Mouse (Mus musculus) liver, embryonic 13.5 days (tissue): ENCODE results near the gene Wrap53. TPM values are rescaled to one million over a fixed set of nuclear protein-coding genes. Genes with fewer than 3 reads are reported as not detected.

Experiments
- ATAC-seq: fragments of 200-750 bp; cut with Nextera tagmentation; 2 replicates; pipeline ENCODE4 v1.8.0; 2017; ENCODE audit warnings: low read depth, mild to moderate bottlenecking, moderate number of reproducible peaks, moderate library complexity
- DNase-seq: peaks from one replicate; pipeline ENCODE4 v3.0.0; 2022
- H3K27ac ChIP-seq: fragments of 300-500 bp; sonication (generic); 2 replicates; pipeline ENCODE4 v1.5.1; 2015; ENCODE audit warnings: moderate library complexity, mild to moderate bottlenecking, inconsistent platforms
- H3K27me3 ChIP-seq: fragments of 300-500 bp; sonication (generic); 2 replicates; pipeline ENCODE4 v1.6.1; 2015; ENCODE audit warnings: mild to moderate bottlenecking, inconsistent platforms
- H3K36me3 ChIP-seq: fragments of 300-500 bp; sonication (generic); 2 replicates; pipeline ENCODE4 v1.6.1; 2015; ENCODE audit warnings: mild to moderate bottlenecking, inconsistent platforms
- H3K4me1 ChIP-seq: fragments of 300-500 bp; sonication (generic); replicated peaks from 2 replicates; pipeline ENCODE4 v1.6.1; 2015; ENCODE audit warnings: inconsistent platforms
- H3K4me2 ChIP-seq: fragments of 300-500 bp; sonication (generic); 2 replicates; pipeline ENCODE4 v1.6.1; 2015; ENCODE audit warnings: inconsistent platforms, mild to moderate bottlenecking, moderate library complexity
- H3K4me3 ChIP-seq: fragments of 300-500 bp; sonication (generic); replicated peaks from 2 replicates; pipeline ENCODE4 v1.5.1; 2015; ENCODE audit warnings: mild to moderate bottlenecking, inconsistent platforms
- H3K9ac ChIP-seq: fragments of 300-500 bp; sonication (generic); 2 replicates; pipeline ENCODE4 v1.6.1; 2015; ENCODE audit warnings: mild to moderate bottlenecking, inconsistent platforms
- H3K9me3 ChIP-seq: fragments of 300-500 bp; sonication (generic); replicated peaks from 2 replicates; pipeline ENCODE4 v1.6.1; 2016; ENCODE audit warnings: inconsistent platforms
- WGBS: fragments of 180-500 bp; shearing (Covaris S2); methylation state at CpG from one replicate; pipeline ENCODE4 v1.1.7; 2015; ENCODE audit not compliant: insufficient replicate concordance; 5-methylcytosine and 5-hydroxymethylcytosine counted together
- polyA plus RNA-seq: library from polyadenylated mRNA; unstranded; fragments of >200 nt; fragmentation: Nextera tagmentation; extraction: Ambion mirVana; gene quantifications from 2 replicates; pipeline ENCODE4 v1.2.1, GENCODE M21; 2015

The Wrap53 gene
- polyA plus RNA-seq, 1 experiment from 2014 or later: 23.1 TPM

GRCm38 (mm10) chr11:69527098-69528030 is 52.7 kb downstream of the Wrap53 start:
- Histone ChIP-seq H3K27me3 (peaks cover 40% of the 10 kb centered on the region), H3K9ac (no peak overlapping the region), H3K4me2 (peak overlapping the region; percentile 35), H3K9me3 (no peaks in the 10 kb centered on the region), H3K27ac (no peak overlapping the region), H3K4me1 (0 out of 2 replicates have a peak, but pooled peaks cover 2% of the 10 kb centered on the region), H3K36me3 (no peaks in the 10 kb centered on the region), H3K4me3 (0 out of 2 replicates have a peak overlapping the region, but pooled peaks have one; percentile 12)
- 21% methylated on average over 30 of the region's 30 CpGs for WGBS
- DNase-seq: no peak
- no peak for ATAC-seq

GRCm38 (mm10) chr11:69526631-69527030 is 53.4 kb downstream of the Wrap53 start:
- H3K27me3 ChIP-seq: peaks cover 40% of the 10 kb centered on the region
- no peak for ATAC-seq
- H3K9ac ChIP-seq: no peak overlapping the region
- no peaks in the 10 kb centered on the region for H3K9me3 ChIP-seq
- H3K27ac ChIP-seq: no peak overlapping the region
- no peak for DNase-seq
- no peak overlapping the region for H3K4me3 ChIP-seq
- H3K36me3 ChIP-seq: no peaks in the 10 kb centered on the region
- peaks cover 8% of the 10 kb centered on the region for H3K4me1 ChIP-seq
- WGBS: 66% methylated on average over 4 of the region's 4 CpGs
- no peak overlapping the region for H3K4me2 ChIP-seq

- WGBS: 65% methylated on average over 9 of the region's 9 CpGs
- no peak for ATAC-seq
These were observed 54.4 kb downstream of the Wrap53 start for GRCm38 (mm10) chr11:69525661-69526060.

GRCm38 (mm10) chr11:69523651-69524050 is 56.4 kb downstream of the Wrap53 start:
- no peak overlapping the region for H3K27ac ChIP-seq
- H3K4me3 ChIP-seq: no peak overlapping the region
- H3K9ac ChIP-seq: no peak overlapping the region
- H3K4me1 ChIP-seq: peaks cover 24% of the 10 kb centered on the region
- 75% methylated on average over 4 of the region's 4 CpGs for WGBS
- DNase-seq (no peak), ATAC-seq (no peak)
- H3K4me2 ChIP-seq: no peak overlapping the region
- H3K36me3 ChIP-seq: no peaks in the 10 kb centered on the region
- H3K27me3 ChIP-seq: peaks cover 26% of the 10 kb centered on the region
- no peaks in the 10 kb centered on the region for H3K9me3 ChIP-seq

More at GRCm38 (mm10) chr11:69525661-69526060, 54.4 kb downstream of the Wrap53 start:
- H3K9me3 ChIP-seq: no peaks in the 10 kb centered on the region
- no peak overlapping the region for H3K4me2 ChIP-seq
- peaks cover 40% of the 10 kb centered on the region for H3K27me3 ChIP-seq
- H3K4me1 ChIP-seq: peaks cover 17% of the 10 kb centered on the region
- H3K4me3 ChIP-seq: no peak overlapping the region
- H3K9ac ChIP-seq: no peak overlapping the region
- no peak for DNase-seq
- no peaks in the 10 kb centered on the region for H3K36me3 ChIP-seq
- no peak overlapping the region for H3K27ac ChIP-seq

GRCm38 (mm10) chr11:69521526-69522149 is 58.4 kb downstream of the Wrap53 start:
- DNase-seq (no peak), ATAC-seq (peak; percentile 63)
- 29% methylated on average over 9 of the region's 9 CpGs for WGBS
- peaks cover 9% of the 10 kb centered on the region for H3K27me3 ChIP-seq
- H3K9ac ChIP-seq: no peak overlapping the region
- H3K4me3 ChIP-seq: no peak overlapping the region
- H3K36me3 ChIP-seq: no peaks in the 10 kb centered on the region
- 0 out of 2 replicates have a peak overlapping the region, but pooled peaks have one; percentile 5 for H3K27ac ChIP-seq
- peaks cover 22% of the 10 kb centered on the region for H3K4me1 ChIP-seq
- no peaks in the 10 kb centered on the region for H3K9me3 ChIP-seq
- H3K4me2 ChIP-seq: no peak overlapping the region

GRCm38 (mm10) chr11:69519976-69520375 is 60.1 kb downstream of the Wrap53 start:
- H3K4me1 ChIP-seq: peaks cover 22% of the 10 kb centered on the region

GRCm38 (mm10) chr11:69516661-69517060 is 63.4 kb downstream of the Wrap53 start:
- Histone ChIP-seq H3K4me2 (no peak overlapping the region), H3K27me3 (peaks cover 21% of the 10 kb centered on the region), H3K4me3 (no peak overlapping the region), H3K36me3 (no peaks in the 10 kb centered on the region), H3K9me3 (no peaks in the 10 kb centered on the region), H3K27ac (no peak overlapping the region), H3K4me1 (peaks cover 38% of the 10 kb centered on the region), H3K9ac (no peak overlapping the region)
- ATAC-seq: no peak
- WGBS: 55% methylated on average over 3 of the region's 3 CpGs
- DNase-seq: no peak

More at GRCm38 (mm10) chr11:69519976-69520375, 60.1 kb downstream of the Wrap53 start:
- no peaks in the 10 kb centered on the region for H3K9me3 ChIP-seq
- no peak overlapping the region for H3K4me2 ChIP-seq
- 73% methylated on average over 4 of the region's 4 CpGs for WGBS
- H3K27ac ChIP-seq: no peak overlapping the region
- H3K36me3 ChIP-seq: no peaks in the 10 kb centered on the region
- DNase-seq: no peak
- no peak overlapping the region for H3K9ac ChIP-seq
- no peak for ATAC-seq
- peaks cover 15% of the 10 kb centered on the region for H3K27me3 ChIP-seq
- H3K4me3 ChIP-seq: no peak overlapping the region

- H3K27me3 ChIP-seq: peaks cover 21% of the 10 kb centered on the region
- no peaks in the 10 kb centered on the region for H3K9me3 ChIP-seq
- H3K4me3 ChIP-seq: no peak overlapping the region
- H3K36me3 ChIP-seq: no peaks in the 10 kb centered on the region
- no peak overlapping the region for H3K9ac ChIP-seq
- WGBS: 52% methylated on average over 15 of the region's 15 CpGs
- H3K4me1 ChIP-seq: peaks cover 38% of the 10 kb centered on the region
- ATAC-seq (no peak), DNase-seq (no peak)
- no peak overlapping the region for H3K4me2 ChIP-seq
- no peak overlapping the region for H3K27ac ChIP-seq
These were observed 63.9 kb downstream of the Wrap53 start for GRCm38 (mm10) chr11:69516151-69516640.

- DNase-seq: peak; percentile 37
- no peak overlapping the region for H3K4me2 ChIP-seq
- H3K27me3 ChIP-seq: peaks cover 21% of the 10 kb centered on the region
- WGBS: 7% methylated on average over 6 of the region's 6 CpGs
- no peak for ATAC-seq
- H3K9ac ChIP-seq: no peak overlapping the region
- no peak overlapping the region for H3K27ac ChIP-seq
- no peaks in the 10 kb centered on the region for H3K36me3 ChIP-seq
- H3K9me3 ChIP-seq: no peaks in the 10 kb centered on the region
- H3K4me1 ChIP-seq: peaks cover 42% of the 10 kb centered on the region
- no peak overlapping the region for H3K4me3 ChIP-seq
These were observed 66.2 kb downstream of the Wrap53 start for GRCm38 (mm10) chr11:69513840-69514239.
